Mouse (Mus musculus) cerebellum, adult 9-10 months (tissue): Measurements from ENCODE around the gene Cyp2f2.

ENCODE experiments used
- DNase-seq: peaks from one replicate; pipeline ENCODE4 v3.0.0; 2022

Gene Cyp2f2

DNA sequence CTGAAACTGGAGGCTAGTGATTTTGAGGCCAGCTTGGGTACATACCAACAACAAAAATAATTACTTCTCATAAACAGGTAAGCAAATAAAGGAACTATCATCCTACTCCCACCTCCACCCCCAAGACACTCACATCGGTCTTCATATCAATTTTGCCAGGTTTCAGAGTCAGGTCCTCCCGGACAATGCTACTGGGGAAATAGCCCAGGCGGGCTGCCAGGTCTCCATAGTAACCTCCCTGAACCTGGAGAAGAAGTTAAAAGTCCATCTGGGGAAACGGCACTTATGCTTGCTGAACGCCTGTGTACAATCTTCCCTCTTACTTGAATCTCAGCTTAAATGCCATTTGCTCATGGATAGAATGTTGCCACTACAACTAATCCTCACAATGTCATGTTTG lies 60.3 kb downstream of the Cyp2f2 start:
- DNase-seq, result no peak

DNA sequence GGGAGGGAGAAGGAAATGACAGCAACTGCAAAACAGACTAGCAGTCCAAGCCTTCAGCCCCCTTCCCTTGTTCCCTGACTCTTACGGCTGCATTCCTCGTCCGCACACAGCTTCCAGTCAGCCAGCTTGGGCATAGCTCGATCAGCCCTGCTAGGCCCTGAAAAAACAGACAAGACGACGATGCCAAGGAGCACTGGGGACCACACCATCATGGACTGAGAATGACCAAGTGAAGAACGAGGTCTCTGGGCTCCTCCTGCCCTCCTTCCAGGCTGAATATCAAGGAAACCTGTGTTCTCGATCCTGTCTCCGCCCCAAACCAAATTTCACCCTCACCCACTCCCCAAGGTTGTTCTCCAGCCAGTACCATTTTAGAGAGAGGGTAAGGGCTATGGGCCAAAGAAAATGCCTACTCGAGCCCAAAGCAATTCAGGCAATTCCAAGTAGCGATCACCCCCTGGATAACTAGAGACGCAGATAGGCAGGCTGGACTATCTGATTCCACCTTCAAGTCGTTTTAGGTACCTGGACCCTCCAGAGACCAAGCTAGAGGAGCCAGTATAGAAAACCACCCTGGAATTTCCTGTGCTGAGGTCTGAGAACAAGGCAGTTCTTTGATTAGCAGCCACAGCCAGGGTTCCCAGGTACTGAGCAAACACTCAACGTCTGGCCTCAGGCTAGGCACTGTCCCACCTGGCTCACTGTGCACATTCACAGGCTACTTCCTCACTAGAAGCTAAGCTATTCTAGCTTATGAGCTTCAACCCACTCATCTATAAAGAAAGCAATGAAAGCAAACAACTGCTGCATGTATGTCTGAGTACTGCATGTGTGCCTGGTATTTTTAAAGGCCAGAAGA lies 61.4 kb downstream of the Cyp2f2 start, which contains the start of the genes Gm21983 and Mia:
Gene Gm21983, minus strand, starts transcription at position 250 of the 859 bp plus-strand sequence.
Gene Mia, minus strand, starts transcription at position 321 of the 859 bp plus-strand sequence.
- no peak for DNase-seq

- no peak for DNase-seq
Measured at GRCm38 (mm10) chr7:27182498-27182897, 62.8 kb downstream of the Cyp2f2 start.
